Mouse (Mus musculus) heart, embryonic 12.5 days (tissue): Measurements from ENCODE around the gene Uxs1. TPM values are rescaled to one million over a fixed set of nuclear protein-coding genes. Genes with fewer than 3 reads are reported as not detected.

Source experiments
- ATAC-seq: fragments of 200-750 bp; cut with Nextera tagmentation; 2 replicates; pipeline ENCODE4 v1.8.0; 2017; ENCODE audit warnings: moderate TSS enrichment, moderate library complexity; ENCODE audit not compliant: insufficient number of reproducible peaks, low FRiP score
- H3K27ac ChIP-seq: fragments of 300-500 bp; sonication (generic); 2 replicates; pipeline ENCODE4 v1.5.1; 2016; ENCODE audit warnings: mild to moderate bottlenecking, moderate library complexity; ENCODE audit not compliant: poor library complexity, severe bottlenecking
- H3K27me3 ChIP-seq: fragments of 300-500 bp; sonication (generic); replicated peaks from 2 replicates; pipeline ENCODE4 v1.6.1; 2016; ENCODE audit warnings: mild to moderate bottlenecking, moderate library complexity
- H3K36me3 ChIP-seq: fragments of 300-500 bp; sonication (generic); 2 replicates; pipeline ENCODE4 v1.6.1; 2016; ENCODE audit warnings: mild to moderate bottlenecking, moderate library complexity
- H3K4me1 ChIP-seq: fragments of 300-500 bp; sonication (generic); replicated peaks from 2 replicates; pipeline ENCODE4 v1.6.1; 2016; ENCODE audit warnings: mild to moderate bottlenecking
- H3K4me2 ChIP-seq: fragments of 300-500 bp; sonication (generic); 2 replicates; pipeline ENCODE4 v1.6.1; 2016; ENCODE audit warnings: mild to moderate bottlenecking, moderate library complexity
- H3K4me3 ChIP-seq: fragments of 300-500 bp; sonication (generic); 2 replicates; pipeline ENCODE4 v1.5.1; 2016; ENCODE audit warnings: mild to moderate bottlenecking
- H3K9ac ChIP-seq: fragments of 300-500 bp; sonication (generic); 2 replicates; pipeline ENCODE4 v1.6.1; 2016; ENCODE audit warnings: mild to moderate bottlenecking, moderate library complexity
- H3K9me3 ChIP-seq: fragments of 300-500 bp; sonication (generic); replicated peaks from 2 replicates; pipeline ENCODE4 v1.6.1; 2016; ENCODE audit warnings: mild to moderate bottlenecking, moderate library complexity
- WGBS: fragments of 180-500 bp; shearing (Covaris S2); methylation state at CpG from one replicate; pipeline ENCODE4 v1.1.7; 2016; 5-methylcytosine and 5-hydroxymethylcytosine counted together
- polyA plus RNA-seq: library from polyadenylated mRNA; unstranded; fragments of >200 nt; fragmentation: Nextera tagmentation; extraction: Ambion mirVana; gene quantifications from 2 replicates; pipeline ENCODE4 v1.2.1, GENCODE M21; 2016

Uxs1 gene
- polyA plus RNA-seq, 1 experiment from 2014 or later, result 15.6 TPM

DNA sequence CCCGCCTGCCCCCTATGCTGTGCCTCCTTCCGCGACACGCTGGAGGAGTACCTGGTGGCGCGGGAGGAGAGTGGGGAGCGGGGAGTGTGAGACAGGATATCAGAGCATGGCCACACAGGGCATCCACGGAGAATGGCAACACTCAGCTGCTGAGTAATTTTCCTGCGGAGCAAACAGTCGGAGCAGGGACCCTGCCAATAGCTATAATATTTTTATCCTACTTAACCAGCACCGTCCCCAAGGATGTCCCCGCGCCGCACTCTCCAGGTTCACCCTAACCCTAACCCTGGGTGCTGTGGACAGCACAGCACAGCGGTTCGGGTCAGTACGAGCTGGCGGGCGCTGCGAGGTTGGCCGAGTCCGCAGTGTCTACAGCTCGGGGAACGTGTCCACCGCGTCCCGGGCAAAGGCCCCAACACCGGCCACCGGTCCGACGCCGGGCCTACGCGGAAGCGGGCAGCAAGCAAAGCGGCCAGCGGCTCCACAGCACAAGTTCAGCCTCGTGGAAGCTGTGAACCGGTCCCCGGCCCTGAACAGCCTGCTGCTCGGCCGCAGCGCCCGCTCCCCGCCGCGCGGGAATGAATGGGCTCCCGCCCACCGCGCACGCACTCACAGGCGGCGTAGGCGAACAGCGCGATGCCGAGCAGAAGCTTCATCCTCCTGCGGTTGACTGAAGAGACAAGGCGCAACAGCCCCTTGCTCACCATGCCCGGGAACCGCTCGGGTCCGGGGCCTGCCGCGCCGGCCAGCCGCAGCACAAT lies 418 bp downstream of the Uxs1 start:
- Histone ChIP-seq H3K27ac (peak overlapping the region; percentile 81), H3K9me3 (no peaks in the 10 kb centered on the region), H3K4me2 (peak overlapping the region; percentile 98), H3K9ac (peak overlapping the region; percentile 90), H3K36me3 (no peaks in the 10 kb centered on the region), H3K4me1 (peaks cover 20% of the 10 kb centered on the region), H3K27me3 (no peaks in the 10 kb centered on the region), H3K4me3 (peak overlapping the region; percentile 88)
- WGBS, result under 1% methylated on average over 68 of the region's 68 CpGs
- peak; percentile 73 for ATAC-seq

DNA sequence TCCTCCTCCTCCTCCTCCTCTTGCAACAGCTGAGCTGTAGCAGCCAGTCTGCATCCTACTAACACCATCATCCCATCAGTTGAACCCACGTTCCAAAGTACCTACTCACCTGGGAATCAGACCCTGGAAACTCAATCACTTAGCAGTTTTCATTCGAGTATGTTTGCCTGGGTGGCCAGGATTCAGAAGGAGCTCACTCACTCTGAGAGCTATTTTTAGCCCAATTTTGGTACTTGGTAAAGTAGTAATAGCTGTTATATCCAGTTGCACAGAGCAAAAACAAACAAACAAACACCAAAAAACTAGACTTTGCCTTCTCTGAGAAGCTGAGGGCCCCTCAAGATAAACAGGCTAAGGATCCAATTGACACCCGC lies 985 bp downstream of the Uxs1 start:
- no peak for ATAC-seq
- Histone ChIP-seq H3K4me2 (peak overlapping the region; percentile 98), H3K36me3 (no peaks in the 10 kb centered on the region), H3K4me3 (peak overlapping the region; percentile 88), H3K27me3 (no peaks in the 10 kb centered on the region), H3K4me1 (peaks cover 23% of the 10 kb centered on the region), H3K9me3 (no peaks in the 10 kb centered on the region), H3K9ac (peak overlapping the region; percentile 90), H3K27ac (peak overlapping the region; percentile 81; the same call in 1 of the 2 replicates)
- 0% methylated on average over 3 of the region's 3 CpGs for WGBS

DNA sequence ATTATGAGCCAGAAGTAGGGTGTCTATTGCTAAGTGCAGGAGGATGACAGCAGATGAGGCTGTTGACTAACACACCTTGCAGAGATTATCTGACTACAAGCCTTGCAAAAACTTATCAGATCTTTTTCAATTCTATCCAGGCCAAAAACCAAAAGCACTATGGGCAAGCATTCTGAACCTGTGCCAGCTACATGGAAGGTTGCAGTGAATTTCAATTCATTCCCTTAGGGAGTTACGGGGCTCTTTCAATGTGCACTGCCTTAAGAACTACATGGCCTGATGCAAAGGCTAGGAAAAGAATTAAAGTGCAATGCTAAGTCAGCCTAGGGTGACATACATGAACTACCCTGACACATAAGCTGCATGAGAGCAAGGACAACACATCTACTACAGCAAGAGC lies 4.2 kb downstream of the Uxs1 start:
- no peak overlapping the region for H3K9ac ChIP-seq
- peaks cover 25% of the 10 kb centered on the region for H3K4me1 ChIP-seq
- H3K9me3 ChIP-seq, result no peaks in the 10 kb centered on the region
- no peaks in the 10 kb centered on the region for H3K36me3 ChIP-seq
- WGBS, result 89% methylated on average over 1 of the region's 1 CpGs
- H3K27me3 ChIP-seq, result no peaks in the 10 kb centered on the region
- no peak overlapping the region for H3K4me3 ChIP-seq
- no peak overlapping the region for H3K27ac ChIP-seq
- H3K4me2 ChIP-seq, result no peak overlapping the region
- ATAC-seq, result no peak

DNA sequence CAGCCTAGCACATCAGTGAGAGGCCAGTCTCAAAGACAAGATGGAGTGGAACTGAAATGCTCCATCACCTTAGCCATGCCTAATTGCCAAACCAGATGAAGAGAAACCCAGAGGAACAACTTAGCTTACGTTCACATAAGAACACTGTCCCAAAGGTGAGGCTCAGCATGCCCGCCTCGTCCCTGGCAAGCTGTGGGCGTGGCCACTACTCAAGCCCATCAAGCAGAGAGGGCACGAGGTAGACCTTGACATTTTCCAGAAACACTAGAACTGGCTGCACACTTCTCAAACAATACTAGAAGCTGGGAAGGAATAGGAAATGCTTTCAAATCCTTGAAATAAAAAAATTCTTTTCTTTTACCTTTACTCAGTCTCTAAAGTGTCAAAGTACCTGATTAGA lies 5.0 kb downstream of the Uxs1 start:
- 69% methylated on average over 5 of the region's 5 CpGs for WGBS
- Histone ChIP-seq H3K9me3 (no peaks in the 10 kb centered on the region), H3K27ac (no peak overlapping the region), H3K4me3 (no peak overlapping the region), H3K36me3 (no peaks in the 10 kb centered on the region), H3K4me1 (peaks cover 23% of the 10 kb centered on the region), H3K27me3 (no peaks in the 10 kb centered on the region), H3K4me2 (no peak overlapping the region), H3K9ac (no peak overlapping the region)
- ATAC-seq, result no peak

DNA sequence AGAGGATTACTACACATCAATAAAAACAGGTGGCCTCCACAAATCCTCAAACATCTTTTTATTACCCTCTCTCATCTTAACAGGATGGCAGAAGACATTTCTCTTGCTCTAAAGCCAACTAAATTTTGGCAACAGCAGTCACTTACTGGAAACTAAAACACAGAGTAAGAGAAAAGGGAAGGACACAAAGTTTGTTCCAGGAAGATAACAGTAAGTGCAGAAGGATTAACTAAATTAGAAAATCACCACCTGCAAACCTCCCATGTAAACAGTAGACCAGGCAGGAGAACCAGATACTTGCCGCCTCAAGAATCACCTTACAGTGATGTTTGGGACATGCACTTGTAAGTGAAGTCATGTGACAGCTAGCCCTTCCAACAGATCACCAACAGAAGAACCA lies 5.8 kb downstream of the Uxs1 start:
- WGBS, result 72% methylated on average over 1 of the region's 1 CpGs
- Histone ChIP-seq H3K36me3 (no peaks in the 10 kb centered on the region), H3K27ac (no peak overlapping the region), H3K9me3 (no peaks in the 10 kb centered on the region), H3K27me3 (no peaks in the 10 kb centered on the region), H3K4me2 (no peak overlapping the region), H3K4me3 (no peak overlapping the region), H3K4me1 (peaks cover 23% of the 10 kb centered on the region), H3K9ac (no peak overlapping the region)
- ATAC-seq, result no peak

DNA sequence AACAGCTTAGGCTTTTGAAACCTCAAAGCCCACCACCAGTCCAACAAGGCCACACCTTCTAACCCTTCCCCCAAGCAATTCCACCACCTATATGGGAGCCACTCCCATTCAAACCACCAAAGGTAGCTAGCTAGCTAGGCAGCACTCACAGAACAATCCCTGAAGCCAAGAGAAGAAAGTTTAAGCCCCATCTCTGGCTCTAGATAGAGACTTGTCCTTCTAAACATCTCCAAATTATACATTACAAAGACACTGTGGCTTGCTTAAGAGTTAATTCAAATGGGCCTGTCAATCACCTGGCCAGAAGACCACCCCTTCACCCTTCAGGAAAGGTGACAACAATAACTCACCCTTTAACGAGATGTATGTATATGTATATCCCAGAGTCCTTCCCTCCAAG lies 7.0 kb downstream of the Uxs1 start:
- H3K27me3 ChIP-seq, result no peaks in the 10 kb centered on the region
- no peaks in the 10 kb centered on the region for H3K9me3 ChIP-seq
- H3K9ac ChIP-seq, result no peak overlapping the region
- H3K4me2 ChIP-seq, result no peak overlapping the region
- WGBS, result 63% methylated on average over 1 of the region's 1 CpGs
- no peak for ATAC-seq
- H3K27ac ChIP-seq, result no peak overlapping the region
- H3K36me3 ChIP-seq, result no peaks in the 10 kb centered on the region
- H3K4me1 ChIP-seq, result peaks cover 13% of the 10 kb centered on the region
- H3K4me3 ChIP-seq, result no peak overlapping the region

DNA sequence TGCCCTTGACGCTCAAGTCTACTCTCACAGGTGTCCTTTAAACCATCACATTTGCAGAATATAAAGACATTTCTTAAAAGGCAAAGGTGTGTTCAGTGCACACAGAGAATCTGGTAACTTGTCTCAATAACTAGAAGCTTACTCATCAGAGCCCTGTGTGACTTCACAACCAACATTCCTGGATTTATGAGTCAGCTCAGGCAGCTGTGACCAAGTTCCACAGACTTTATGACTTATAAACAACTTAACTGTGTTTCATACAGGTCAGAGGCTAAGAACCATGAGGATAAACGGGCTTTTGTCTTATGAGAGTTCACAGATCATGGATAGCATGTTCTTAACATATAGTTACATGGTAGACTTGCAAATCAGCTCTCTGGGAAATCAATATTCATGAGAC lies 8.5 kb downstream of the Uxs1 start:
- Histone ChIP-seq H3K4me1 (peaks cover 11% of the 10 kb centered on the region), H3K9me3 (no peaks in the 10 kb centered on the region), H3K4me3 (no peak overlapping the region), H3K9ac (no peak overlapping the region), H3K36me3 (no peaks in the 10 kb centered on the region), H3K27me3 (no peaks in the 10 kb centered on the region), H3K27ac (no peak overlapping the region), H3K4me2 (no peak overlapping the region)
- ATAC-seq, result no peak
- WGBS, result 82% methylated on average over 2 of the region's 2 CpGs

DNA sequence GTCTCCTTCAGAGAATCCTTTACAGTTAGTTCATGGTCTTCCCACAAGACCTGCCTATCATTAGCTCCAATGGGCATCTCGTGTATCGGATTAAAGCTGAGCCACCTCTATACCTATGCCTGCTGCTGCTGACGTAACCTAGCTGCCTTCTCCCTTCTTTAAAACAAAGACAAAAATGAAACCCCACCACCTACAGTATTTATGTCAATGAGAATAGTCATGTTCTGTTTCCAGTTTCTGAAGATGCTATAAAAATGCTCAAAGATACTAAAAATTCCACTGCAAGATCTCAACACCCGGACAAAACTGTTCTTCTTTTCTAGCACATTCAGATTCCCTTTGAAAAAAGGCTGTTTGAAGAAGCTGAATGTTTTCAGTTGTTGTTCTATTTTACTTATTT lies 9.2 kb downstream of the Uxs1 start:
- H3K4me3 ChIP-seq, result no peak overlapping the region
- peaks cover 11% of the 10 kb centered on the region for H3K4me1 ChIP-seq
- no peaks in the 10 kb centered on the region for H3K27me3 ChIP-seq
- H3K9me3 ChIP-seq, result no peaks in the 10 kb centered on the region
- H3K4me2 ChIP-seq, result no peak overlapping the region
- H3K27ac ChIP-seq, result no peak overlapping the region
- H3K36me3 ChIP-seq, result no peaks in the 10 kb centered on the region
- ATAC-seq, result no peak
- no peak overlapping the region for H3K9ac ChIP-seq
- WGBS, result 93% methylated on average over 4 of the region's 4 CpGs

DNA sequence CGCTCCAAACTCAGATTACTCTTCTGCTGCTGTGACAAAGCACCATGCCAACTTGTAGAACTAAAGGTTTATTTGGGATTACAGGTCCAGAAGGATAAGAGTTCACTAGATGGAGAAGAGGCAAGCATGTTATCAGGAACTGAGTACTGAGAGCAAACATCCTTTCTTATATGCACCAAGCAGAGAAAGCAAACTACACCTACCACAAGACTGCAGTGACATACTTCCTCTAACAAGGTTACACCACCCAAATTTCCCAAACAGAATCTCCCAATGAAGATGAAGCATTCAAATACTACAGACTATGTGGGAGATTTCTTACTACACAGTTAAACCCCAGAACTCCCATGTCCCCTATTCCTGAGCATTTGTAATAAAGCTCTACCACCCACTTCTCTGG lies 15.8 kb downstream of the Uxs1 start:
- Histone ChIP-seq H3K4me2 (no peak overlapping the region), H3K27ac (no peak overlapping the region), H3K9ac (no peak overlapping the region), H3K27me3 (no peaks in the 10 kb centered on the region), H3K9me3 (peaks cover 6% of the 10 kb centered on the region; the same call in 1 of the 2 replicates), H3K4me1 (peaks cover 6% of the 10 kb centered on the region), H3K36me3 (0 out of 2 replicates have a peak, but pooled peaks cover 2% of the 10 kb centered on the region), H3K4me3 (no peak overlapping the region)
- ATAC-seq, result no peak
- WGBS, result 93% methylated on average over 1 of the region's 1 CpGs

DNA sequence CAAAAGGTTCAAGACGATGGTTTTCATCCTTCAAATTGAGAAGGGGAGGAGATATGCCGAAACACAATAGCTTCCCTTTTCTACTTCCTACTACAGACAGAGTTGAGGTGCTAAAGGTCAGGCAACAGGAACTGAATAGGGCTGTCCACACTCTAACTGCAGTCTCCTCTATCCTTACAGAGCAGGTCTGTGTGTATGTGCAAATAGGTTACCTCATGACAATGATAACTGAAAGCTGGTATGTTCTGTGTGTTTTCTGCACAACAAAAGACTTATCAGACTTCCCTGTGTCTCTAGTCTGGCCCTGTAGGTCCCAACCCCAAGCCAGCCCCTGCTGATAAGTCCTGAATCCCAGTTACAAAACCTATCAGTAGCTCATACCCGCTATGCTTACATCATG lies 16.5 kb downstream of the Uxs1 start:
- peaks cover 6% of the 10 kb centered on the region for H3K4me1 ChIP-seq
- H3K9ac ChIP-seq, result no peak overlapping the region
- H3K27me3 ChIP-seq, result no peaks in the 10 kb centered on the region
- no peak overlapping the region for H3K4me3 ChIP-seq
- no peak for ATAC-seq
- no peak overlapping the region for H3K4me2 ChIP-seq
- 0 out of 2 replicates have a peak, but pooled peaks cover 2% of the 10 kb centered on the region for H3K36me3 ChIP-seq
- no peak overlapping the region for H3K27ac ChIP-seq
- WGBS, result 58% methylated on average over 3 of the region's 3 CpGs
- H3K9me3 ChIP-seq, result peaks cover 6% of the 10 kb centered on the region; the same call in 1 of the 2 replicates

DNA sequence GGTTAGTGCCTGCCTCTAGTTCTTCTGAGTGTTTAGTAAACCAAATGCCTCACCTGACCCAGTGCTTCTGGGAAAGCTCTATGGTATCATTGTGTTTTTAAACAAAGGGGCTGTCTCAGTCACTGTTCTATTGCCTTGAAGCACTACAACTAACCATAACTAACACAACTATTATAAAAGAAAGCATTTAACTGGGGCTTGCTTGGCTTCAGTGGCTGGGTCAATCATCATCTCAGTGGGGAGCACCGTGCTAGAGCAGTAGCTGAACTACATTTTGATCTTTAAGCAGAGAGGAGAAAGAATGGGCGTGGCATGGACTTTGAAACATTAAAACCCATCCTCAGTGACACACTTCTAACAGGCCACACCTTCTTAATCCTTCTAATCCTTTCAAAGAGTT lies 18.2 kb downstream of the Uxs1 start:
- Histone ChIP-seq H3K4me2 (no peak overlapping the region), H3K9ac (no peak overlapping the region), H3K4me3 (no peak overlapping the region), H3K27me3 (no peaks in the 10 kb centered on the region), H3K36me3 (0 out of 2 replicates have a peak, but pooled peaks cover 2% of the 10 kb centered on the region), H3K9me3 (peaks cover 6% of the 10 kb centered on the region; the same call in 1 of the 2 replicates), H3K27ac (no peak overlapping the region), H3K4me1 (peaks cover 6% of the 10 kb centered on the region)
- 85% methylated on average over 2 of the region's 2 CpGs for WGBS
- ATAC-seq, result no peak
